Mouse (Mus musculus): ENCODE measurements around the gene Dyrk3. TPM values are rescaled to one million over a fixed set of nuclear protein-coding genes. Genes with fewer than 3 reads are reported as not detected.
"Not testable (repeated sequence)": the region's sequence is repeated elsewhere in the genome, so short reads cannot be mapped to it uniquely, and the experiment has no call there.

Gene Dyrk3
- total RNA-seq (2021): 1 to 10 TPM; 4.3 to 7.3 TPM
- long read RNA-seq, experiment 1, partial matches to known transcripts: 0 of 4 reads
- long read RNA-seq, experiment 1, other reads (novel, unspliced or antisense): 1 of 4 reads
- long read RNA-seq, experiment 2, partial matches to known transcripts: 0 of 4 reads
- long read RNA-seq, experiment 2, other reads (novel, unspliced or antisense): 0 of 4 reads

DNA sequence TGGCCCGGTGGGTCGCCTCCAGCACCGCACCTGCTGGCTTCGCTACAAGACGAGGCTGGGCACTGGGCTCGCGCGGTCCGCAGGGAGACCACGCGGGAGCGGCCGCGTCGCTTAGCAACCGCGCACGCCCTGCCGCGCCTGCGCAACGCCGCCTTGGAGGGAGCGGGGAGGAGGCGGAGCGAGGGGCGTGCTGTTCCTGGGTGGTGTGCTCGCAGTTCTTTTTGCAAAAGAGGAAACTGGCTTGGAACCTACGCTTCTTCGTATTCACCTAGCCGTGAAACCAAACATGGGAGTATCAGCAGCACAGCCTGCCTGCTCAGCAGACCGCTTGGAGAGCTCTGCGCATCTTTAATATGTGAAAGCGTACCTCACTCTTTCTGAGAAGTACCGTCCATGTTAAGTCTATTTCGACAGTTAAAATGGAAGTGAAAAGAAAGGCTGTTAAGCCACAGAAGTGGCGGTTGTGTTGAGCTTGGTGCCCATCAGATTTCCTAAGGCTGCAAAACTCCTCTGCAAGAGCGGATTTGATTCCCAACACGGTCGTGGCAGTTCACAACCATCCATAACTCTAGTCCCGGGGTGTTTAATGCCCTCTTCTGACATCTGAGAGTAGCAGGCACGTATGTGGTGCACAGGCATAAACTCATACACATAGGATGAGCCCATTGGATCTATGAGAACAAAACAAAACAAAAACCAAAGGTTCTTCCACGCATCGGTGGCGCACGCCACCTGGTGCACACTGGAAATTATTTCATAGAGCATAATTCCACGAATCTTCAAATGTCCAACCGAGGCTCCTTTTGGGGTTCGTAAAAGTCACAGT, at the start of gene Dyrk3:
Gene Dyrk3, minus strand, starts transcription at position 150 of the 826 bp plus-strand sequence.
- peak; percentile 95 to 97 for DNase-seq

DNA sequence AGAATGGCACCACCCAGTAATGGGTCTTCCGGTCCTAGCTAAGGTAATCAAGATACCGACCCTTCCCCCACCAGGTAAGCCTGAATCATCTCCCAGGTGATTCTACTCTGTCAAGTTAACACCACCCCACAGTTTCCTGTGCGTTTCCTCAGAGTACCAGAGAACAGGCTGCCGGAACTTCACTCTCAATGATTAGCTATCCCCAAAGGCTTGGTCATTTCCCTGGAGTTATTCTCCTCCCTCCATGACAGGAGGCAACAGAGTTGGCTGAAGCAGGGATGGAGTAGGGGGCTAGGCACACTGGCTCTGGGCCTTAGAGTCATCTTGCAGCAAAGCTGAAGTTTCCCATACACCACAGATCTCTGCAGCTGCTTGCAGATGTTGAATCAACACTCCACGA, 49.7 kb upstream of the Dyrk3 start:
- DNase-seq: no peak

- no peak for DNase-seq
Measured at GRCm38 (mm10) chr1:131186995-131187394, 48.9 kb upstream of the Dyrk3 start.

DNA sequence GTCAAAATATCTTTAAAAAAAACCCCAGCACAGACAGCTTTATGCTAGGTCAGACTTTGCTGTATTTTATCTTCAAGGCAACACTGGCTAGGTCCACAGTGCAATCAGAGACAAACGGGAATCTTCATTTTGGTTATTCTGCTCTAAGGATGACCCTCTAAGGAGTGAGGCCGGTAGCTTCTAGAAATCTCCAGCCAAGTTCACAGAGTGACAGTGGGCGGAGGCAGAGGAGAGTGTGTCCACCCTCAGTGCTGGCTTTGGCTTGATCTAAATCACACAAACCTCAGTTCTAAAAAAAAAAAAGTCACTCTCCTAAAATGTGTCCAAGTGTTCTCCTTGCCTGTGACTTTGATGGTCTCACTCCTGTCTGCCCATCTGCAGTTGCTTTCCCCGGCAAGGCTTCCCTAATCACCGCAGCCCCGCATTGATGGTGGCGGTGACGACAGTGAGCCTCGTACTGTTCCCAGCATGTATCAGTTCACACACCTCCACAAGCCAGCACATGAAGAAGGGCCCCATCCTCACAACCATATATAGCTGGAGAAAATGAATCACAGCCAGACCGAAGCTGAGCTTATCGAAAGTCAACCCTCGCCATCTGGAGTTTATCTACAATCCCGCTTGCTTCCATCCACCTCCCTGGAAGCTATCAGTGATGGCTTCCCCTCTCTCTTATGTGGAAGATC, 47.8 kb upstream of the Dyrk3 start:
- DNase-seq: no peak

DNA sequence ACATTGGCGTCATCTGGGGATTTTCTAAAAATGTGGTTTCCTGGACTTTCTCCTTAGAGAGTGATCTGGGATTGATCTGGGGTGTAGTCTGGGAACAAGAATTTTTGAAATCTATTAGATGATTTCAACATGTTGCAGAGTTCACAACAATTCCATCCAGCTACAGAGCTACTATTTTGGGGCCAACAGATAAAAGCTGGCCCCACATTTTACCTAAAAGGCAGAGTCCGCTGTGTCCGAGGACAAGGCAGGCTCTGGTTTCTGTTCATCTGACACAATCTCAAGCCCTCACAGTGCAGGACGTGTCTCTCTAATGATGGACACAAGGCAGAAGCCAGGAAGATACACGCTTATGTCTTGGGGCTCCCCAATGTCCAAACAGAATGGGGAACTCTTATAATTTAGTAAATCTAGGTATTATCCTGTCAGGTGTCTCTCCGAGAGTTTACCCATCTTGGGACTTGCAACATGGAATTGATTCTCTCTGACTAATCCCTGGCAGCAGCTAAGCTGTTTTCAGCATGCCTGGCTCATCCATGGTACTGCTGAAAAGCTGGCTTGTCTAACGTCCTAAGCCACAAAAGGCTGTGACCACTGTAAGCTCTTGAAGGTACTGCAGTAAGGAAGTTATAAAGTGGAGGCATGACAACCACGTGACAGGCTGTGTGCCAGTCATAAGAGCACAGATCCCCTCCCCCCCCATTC, 47.0 kb upstream of the Dyrk3 start:
- DNase-seq: no peak

GRCm38 (mm10) chr1:131184253-131184955, 46.3 kb upstream of the Dyrk3 start:
- DNase-seq: peak; percentile 49 to 57

DNA sequence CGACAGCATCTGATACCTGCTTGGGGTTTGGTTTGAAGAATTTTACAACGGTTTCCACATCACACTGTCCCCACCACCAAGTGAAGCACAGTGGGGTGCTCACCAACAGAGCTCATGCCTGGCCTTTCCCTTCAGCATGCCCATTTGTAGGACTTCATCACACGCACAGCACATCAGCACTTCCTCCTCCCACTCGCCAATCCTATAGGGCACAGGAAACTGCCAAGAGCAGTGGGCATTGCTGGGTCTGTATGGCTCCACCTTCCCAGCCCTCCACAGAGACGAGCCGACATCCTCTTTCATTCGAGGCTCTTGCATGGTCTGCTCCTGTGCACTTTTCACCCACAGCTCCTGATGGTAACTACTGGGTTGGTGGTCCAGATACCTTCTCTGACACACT, 45.1 kb upstream of the Dyrk3 start:
- no peak for DNase-seq

DNA sequence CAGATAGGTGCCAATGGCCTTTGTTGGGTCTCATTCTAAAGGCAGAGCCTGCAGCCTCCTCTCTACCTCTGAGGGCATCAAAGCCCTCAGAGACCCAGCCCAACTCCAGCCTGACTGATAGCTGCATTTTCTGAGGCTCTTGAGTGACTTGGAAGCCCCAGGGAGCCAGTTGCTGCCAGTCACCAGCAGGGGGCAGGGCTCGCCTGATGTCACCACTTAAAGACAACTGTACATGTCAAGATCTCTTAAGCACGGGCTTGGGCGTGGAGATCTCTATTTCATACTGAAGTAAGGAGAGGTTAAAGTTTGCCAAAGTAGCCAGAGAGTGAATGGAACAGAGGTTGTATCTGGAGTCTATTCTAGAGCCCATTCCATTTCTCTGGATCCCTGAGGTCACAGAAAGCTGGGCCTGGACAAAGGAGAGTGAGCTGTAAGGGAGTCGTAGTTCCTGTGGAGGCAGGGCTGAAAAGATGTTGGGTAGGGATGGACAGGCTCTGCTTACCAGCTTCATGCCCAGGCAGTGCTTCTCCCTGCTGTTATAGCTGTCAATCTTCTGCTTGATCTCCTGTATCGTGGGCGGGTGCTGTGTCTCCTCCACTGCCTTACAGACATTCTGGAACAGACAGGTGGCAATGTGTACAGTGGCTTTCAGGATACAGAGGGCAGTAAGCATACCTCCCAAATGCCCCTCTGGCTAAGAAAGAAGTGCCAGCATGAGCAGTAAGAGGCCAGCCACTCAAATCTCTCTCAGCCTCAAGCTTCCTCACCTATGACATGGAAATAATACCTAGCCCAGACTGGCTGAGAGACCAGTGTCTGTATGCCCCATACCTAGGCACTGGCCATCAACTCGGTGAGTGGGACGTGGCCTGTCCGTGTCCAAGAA, 43.7 kb upstream of the Dyrk3 start:
- DNase-seq: peak; percentile 88 to 91

GRCm38 (mm10) chr1:131180386-131180785, 42.2 kb upstream of the Dyrk3 start:
- DNase-seq: no peak

- DNase-seq: no peak
Measured at GRCm38 (mm10) chr1:131178083-131178482, 39.9 kb upstream of the Dyrk3 start.

DNA sequence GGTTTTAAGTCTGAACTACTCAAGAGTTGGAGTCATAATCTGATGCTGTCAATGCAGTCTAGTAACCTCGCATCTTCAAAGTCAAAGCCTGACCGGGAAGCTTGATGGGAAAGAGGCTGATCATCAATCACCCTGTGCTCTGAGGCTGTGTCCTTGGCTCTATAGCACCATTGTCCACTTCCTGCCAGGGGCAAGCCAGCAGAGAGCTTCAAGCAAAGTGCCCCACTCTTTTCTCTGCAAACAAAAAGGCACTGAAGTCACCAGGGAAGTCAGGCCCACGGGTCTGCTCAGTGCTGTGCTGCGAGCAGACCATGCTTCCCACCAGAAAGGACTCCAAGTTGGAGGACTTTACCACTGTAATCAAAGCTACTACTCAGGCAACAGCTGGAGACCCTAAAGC, 39.1 kb upstream of the Dyrk3 start:
- peak; percentile 57 to 58 for DNase-seq

GRCm38 (mm10) chr1:131175819-131176218, 37.7 kb upstream of the Dyrk3 start:
- DNase-seq: no peak

GRCm38 (mm10) chr1:131175189-131175588, 37.0 kb upstream of the Dyrk3 start:
- no peak for DNase-seq

- peak; percentile 46 to 49 for DNase-seq
Measured at GRCm38 (mm10) chr1:131174299-131174861, 36.2 kb upstream of the Dyrk3 start.

DNA sequence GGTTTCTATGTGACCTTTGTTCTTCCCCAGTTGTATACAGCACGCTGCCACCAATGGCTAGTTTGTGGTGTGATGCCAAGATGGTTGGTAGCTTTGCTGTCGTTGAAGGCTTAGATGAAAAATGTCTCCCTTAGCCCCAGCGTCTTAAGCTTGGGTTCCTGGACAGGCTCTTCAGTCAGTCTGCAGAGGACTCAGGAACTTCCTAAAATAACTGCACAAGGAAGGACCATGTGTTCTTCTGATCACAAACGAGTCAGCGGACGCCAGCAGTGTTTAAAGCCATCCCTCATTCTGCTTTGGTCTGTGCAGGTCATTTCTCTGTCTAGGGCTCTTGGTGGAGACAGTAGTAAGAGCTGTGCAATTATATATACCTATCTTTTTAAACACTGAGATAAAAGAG, 35.7 kb upstream of the Dyrk3 start:
- no peak for DNase-seq

GRCm38 (mm10) chr1:131173001-131173400, 34.9 kb upstream of the Dyrk3 start:
- DNase-seq: no peak

GRCm38 (mm10) chr1:131167612-131168011, 29.5 kb upstream of the Dyrk3 start:
- no peak for DNase-seq

- peak in 1 of 2 experiments; percentile 28 for DNase-seq
Measured at GRCm38 (mm10) chr1:131164427-131164826, 26.3 kb upstream of the Dyrk3 start.

- DNase-seq: no peak
Measured at GRCm38 (mm10) chr1:131161091-131161490, 23.0 kb upstream of the Dyrk3 start.

- DNase-seq: not testable (repeated sequence)
Measured at GRCm38 (mm10) chr1:131159573-131160327, 21.6 kb upstream of the Dyrk3 start.
